Mouse (Mus musculus): Measurements from ENCODE around the gene Btbd6.

- TF ChIP-seq CTCF (IDR thresholded peaks at IDR 0.05; ENCODE audit: insufficient read depth, low read length), result no peak
- TF ChIP-seq POLR2A (IDR thresholded peaks at IDR 0.05; ENCODE audit: borderline replicate concordance, extremely low read depth, low read depth, low read length), result no peak
Measured at GRCm38 (mm10) chr12:113002667-113003066, 26.4 kb downstream of the Btbd6 start.
